Mouse (Mus musculus) heart, adult 8-10 months (tissue): Measurements from ENCODE around the gene 3425401B19Rik. TPM values are rescaled to one million over a fixed set of nuclear protein-coding genes. Genes with fewer than 3 reads are reported as not detected.

Experiments used
- DNase-seq: peaks from one replicate; pipeline ENCODE4 v3.0.0; 2022; ENCODE audit warnings: low spot score
- total RNA-seq, 4 experiments: library from RNA; stranded (reverse); gene quantifications; 2 replicates each; pipeline ENCODE4 v1.2.4; 2022

Gene 3425401B19Rik
- 100 to 1,000 TPM; 124 to 148 (median 138) TPM for total RNA-seq

- peak; percentile 47 for DNase-seq
These were observed at the start of gene 3425401B19Rik for GRCm38 (mm10) chr14:32685124-32685826. Gene 3425401B19Rik (minus strand): TSS chr14:32685293.

GRCm38 (mm10) chr14:32732961-32733360 is 47.9 kb upstream of the 3425401B19Rik start:
- no peak for DNase-seq

- no peak for DNase-seq
These were observed 41.8 kb upstream of the 3425401B19Rik start for GRCm38 (mm10) chr14:32726864-32727263.

DNA sequence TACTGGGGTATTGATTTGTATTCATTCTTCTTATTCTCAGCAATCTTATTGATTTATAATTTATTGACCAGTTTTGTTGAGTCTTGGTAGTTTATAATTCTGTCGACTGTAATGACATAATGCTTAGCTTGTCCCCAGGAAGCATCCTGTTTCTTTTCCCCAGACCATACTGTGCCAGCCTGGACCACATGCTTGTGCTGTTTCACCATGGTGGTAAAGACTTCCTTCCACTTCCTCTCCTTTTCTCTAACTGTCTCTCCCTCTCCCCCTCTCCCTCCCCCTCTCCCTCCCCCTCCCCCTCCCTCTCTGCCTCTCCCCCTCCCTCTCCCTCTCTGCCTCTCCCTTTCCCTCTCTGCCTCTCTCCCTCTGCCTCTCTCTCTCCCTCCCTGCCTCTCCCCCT is 36.4 kb upstream of the 3425401B19Rik start:
- DNase-seq = no peak

DNA sequence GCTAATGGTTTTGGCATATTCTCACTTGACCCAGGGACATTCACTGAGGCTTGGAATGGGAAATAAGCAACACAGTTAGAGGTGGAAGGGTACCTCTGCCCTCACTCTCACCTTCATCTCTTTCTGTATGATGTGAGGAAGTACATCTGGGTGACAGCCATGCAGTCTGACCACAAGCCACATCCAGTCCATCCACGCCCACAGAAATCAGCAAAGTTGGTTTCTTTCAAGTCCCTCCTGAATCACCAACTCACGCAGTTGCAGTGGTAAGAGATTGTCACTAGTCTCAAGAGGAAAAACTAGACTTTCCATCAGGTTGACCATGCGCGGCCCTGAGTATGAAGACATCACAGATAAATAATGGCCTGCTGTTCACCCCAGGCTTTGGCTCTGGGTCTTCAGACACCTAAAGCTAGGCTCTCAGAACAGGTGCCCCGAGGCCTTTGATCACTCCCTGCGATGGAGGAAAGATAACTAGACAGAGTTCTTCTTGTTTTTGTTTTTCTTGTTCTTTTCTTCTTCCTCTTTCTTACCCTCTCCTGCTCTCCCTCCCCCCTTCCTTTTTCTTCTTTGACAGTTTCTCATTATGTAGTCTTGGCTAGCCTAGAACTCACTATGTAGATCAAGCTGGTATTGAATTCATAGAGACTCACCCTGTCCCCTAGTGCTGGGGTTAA is 31.8 kb upstream of the 3425401B19Rik start:
- no peak for DNase-seq

DNA sequence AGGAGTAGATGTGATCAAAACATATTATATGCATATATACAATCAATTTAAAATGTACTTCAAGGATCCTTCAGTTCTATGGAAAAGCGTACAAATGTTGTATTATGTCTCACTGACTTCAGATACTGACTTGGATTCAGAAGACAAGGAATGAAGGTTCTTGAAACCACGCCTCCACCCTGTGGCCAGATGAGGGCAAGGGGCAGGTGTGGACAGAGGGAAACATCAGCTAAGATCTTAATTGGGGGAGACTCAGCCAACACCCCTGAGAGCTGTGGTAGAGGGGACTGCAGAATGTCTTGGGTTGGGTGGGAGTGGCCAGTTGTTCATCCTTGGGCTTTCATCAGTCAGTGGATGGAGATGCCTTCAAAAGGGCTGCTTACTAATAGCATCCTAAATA is 30.4 kb upstream of the 3425401B19Rik start:
- DNase-seq = no peak

DNA sequence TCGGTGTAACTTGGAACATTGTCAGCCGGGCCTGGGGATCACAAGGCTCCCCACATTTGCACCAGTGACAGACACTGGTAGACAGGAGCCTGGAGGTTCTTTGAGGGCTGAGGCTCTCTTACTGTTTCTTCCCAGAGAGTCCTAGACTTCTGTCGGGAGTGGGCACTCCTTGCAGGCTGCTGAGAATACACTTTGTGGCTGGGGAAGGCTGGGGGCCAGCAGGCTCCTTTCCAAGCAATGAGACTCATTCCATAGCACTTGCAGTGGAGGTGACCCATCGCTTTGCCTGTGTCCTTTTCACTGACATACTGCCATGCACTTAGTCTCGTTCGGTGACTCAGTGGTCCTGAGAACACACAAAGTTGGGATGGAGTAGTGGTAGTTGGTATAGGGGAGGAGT is 30.0 kb upstream of the 3425401B19Rik start:
- DNase-seq = no peak

- no peak for DNase-seq
These were observed 24.8 kb upstream of the 3425401B19Rik start for GRCm38 (mm10) chr14:32709861-32710260.

DNA sequence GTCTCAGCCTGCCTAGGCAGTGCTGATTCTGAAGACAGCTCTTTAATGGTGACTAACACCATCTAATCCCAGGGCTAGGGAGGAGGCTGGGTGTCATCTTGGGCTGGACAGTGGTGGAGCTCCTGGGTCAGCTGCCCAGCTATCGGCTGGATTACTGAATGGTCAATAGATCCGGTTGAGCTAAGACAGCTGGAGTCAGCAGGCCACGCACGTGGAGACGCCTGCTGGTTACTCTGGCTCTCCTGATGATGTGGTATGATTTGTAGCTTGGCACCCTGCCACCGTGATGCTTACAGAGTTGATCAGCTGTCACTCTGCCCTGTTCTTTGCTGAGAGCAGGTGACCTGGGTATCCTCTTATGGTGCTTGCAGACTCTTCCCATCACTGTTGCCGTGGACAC is 23.7 kb upstream of the 3425401B19Rik start:
- DNase-seq = no peak

DNA sequence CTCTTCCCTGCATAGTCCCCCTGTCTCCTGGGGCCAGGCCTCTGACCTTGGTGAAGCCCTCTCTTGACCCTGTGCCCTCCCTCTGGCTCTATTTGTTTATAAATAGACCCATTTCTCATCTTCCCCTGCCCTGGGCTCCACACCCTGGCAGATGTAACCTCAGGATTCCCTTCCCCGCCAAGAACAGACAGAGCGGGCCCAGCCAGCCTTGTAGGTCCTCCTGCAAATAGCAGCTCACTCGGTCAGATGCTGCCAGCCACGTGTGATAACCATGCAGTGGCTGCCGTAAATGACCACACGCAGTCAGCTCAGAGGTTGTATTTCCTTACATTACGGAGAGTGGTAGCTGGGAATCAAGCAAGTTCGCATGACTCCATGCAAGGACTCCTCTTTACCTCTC is 22.8 kb upstream of the 3425401B19Rik start:
- DNase-seq = peak; percentile 42

GRCm38 (mm10) chr14:32700972-32701371 is 15.9 kb upstream of the 3425401B19Rik start:
- DNase-seq = no peak

DNA sequence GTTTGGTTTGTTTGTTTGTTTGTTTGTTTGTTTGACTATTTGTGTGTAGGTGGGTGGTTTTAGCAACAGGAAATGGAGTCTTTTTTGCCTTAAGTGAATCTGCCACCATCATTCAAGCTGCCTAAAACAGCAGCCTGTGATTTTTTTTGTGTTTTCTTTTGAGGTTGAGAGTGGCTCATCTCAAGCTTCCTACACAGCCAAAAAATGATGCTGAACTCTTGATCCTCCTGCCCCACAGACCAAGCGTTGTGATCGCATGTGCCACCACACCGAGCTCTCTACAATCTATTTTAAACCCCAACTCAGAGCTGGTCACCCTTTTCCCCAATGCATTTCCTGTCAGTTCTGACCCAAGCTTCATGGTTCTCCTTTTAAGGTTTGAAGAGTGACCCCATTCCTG is 13.5 kb upstream of the 3425401B19Rik start:
- DNase-seq = no peak

- DNase-seq = no peak
These were observed 12.7 kb upstream of the 3425401B19Rik start for GRCm38 (mm10) chr14:32697774-32698173.

DNA sequence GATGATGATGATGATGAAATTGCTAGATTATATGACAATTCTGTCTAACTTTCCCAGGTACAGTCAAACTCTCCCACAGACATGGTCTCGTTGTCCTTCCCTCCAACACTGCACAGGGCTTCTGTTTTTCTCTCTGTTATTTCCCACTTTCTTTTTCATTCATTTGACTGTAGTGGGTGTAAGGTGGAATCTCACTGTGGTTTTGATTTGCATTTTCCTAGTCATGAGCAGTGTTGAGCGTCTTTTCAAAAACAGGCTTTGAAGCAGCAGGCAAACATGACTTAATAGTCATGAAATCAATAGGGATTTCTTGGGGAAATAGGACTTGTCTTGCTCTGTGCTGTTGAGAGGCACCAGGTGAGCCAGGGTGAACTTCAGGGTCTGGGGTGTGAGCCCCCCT is 11.3 kb upstream of the 3425401B19Rik start:
- no peak for DNase-seq

DNA sequence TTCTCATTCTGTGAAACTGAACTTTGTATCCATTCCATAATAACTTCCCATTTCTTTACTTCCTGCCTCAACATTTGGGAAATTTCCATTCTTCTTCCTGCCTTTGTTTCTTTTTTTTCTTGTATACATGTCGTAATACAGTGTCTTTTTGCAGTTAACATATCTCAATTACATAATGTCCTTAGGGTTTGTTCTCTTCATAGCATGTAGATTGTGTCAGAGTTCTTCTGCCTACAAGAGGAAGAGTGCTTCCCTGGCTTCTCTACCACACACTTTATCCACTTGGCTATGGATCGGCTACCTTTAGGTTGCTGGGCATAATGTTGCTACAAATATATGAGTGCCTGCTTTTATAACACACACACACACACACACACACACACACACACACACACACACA is 10.8 kb upstream of the 3425401B19Rik start:
- DNase-seq = no peak

DNA sequence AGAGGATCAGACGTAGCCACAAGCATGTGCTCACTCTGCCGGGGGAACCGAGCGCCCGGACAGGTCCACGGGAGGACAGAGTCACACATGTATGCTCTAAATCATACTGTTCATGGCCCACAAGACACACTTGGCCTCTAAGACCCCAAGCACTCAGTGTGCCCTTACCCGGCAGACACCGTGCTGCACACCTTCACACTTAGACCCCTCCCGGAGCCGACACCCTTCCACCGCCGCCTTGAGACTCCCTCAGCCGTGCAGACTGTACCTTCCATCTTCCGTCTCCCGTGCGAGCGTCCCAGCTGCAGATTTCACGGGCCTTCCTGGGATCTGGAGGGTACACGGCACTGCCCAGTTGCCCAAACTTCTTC is 373 bp downstream of the 3425401B19Rik start:
- DNase-seq = no peak

DNA sequence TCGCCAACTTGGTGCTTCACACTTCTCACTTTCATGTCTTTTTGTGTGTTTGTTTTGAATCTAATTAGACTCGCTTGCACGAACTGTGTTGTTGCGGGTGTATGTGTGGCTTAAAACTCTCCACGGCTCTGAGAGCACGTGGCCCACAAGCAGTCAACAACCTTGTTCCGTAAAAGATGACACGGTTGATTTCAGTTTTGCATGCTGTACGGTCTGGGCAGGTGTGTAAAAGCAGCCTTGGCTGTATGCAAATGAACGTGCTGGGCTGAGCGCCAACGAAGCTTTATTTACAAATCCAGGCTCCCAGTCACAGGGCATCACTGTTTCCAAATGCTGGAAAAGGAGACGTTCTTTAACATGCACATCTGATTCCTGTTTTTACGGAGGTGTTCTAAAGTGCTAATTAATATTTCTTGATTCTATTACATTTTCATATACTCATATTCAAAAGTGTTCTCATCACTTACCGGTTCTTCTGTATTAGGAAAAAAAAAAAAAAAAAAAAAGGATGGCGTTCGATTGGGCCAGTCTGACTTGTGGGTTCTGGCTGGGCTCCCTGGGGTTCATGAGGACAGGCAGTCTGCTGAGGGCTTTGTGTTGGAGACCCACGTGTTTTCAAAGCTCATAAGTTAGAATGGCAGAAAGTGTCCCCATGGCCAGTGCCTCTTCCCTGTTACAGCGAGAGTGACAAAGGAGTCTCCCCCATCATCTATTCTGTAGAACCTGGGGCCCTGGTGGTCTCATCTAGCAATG is 935 bp downstream of the 3425401B19Rik start:
- no peak for DNase-seq

DNA sequence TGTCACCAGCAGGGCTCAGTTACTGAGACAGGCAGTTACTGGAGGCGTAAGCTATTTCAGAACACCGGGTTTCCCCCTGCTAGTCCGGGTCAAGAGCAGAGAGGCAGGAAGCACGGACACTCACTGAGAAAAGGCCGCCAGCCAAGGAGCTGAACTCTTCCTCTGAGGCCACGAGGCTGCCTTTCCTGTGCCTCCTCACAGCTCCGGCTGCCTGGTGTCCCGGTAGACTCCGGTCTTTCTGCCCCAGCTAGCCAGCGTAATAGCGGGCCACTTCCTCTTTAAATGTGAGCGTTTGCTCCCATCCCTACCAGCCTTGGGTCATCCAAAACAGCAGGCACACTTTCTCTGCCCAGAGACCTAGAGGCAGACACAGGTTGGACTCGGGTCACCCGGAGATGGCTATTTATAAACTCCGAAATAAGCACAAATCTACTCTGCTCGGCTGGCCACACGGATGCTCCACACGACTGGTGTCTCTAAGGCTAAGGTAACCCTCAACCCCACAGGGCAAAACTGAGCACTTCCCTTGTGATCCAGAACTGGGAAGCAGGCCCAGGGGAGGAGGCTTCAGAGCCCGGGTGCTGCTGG is 1.7 kb downstream of the 3425401B19Rik start:
- peak; percentile 52 for DNase-seq

- no peak for DNase-seq
These were observed 2.6 kb downstream of the 3425401B19Rik start for GRCm38 (mm10) chr14:32682536-32682935.

GRCm38 (mm10) chr14:32681603-32682002 is 3.5 kb downstream of the 3425401B19Rik start:
- no peak for DNase-seq

GRCm38 (mm10) chr14:32678565-32678964 is 6.5 kb downstream of the 3425401B19Rik start:
- DNase-seq = no peak

GRCm38 (mm10) chr14:32673178-32673577 is 11.9 kb downstream of the 3425401B19Rik start:
- DNase-seq = no peak
